Mouse (Mus musculus): ENCODE measurements at regions not wholly inside any gene's neighbourhood (a gene's known extent, or its start where the extent isn't known, plus 50 kb on each side); places are given as distances from the start of the nearest gene placed in this dataset.

DNA sequence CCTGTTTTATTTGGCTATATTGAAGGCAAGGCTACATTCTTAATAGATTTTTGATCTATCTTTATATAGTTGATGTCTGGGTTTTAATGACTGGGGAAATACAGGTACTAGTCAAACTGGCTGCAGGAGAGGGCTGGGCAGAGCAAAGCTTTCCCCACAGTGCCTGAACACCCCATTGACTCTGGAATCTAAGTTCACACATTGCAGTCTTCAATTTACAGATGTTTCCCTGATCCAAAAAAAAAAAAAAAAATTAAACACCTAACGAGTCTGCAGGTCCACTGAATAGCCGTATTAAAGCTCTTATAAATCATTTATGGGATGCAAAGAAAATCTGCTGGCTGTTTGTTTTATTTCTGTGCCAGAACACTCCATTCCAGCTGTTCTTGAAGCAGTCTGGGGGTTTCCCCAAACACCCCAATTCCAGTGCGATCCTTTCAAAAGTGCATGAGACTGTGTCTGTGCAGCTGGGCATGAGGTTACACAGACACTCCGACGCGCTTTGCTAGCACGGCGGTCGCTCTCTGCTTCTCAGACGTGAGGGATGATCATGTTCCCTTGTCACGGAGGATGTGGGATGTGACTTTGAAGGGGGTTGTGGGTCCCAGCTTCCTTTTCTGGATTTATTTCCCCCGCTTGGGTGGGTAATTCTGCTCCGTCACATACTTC lies 173.3 kb upstream of the Tut7 start:
- TF ChIP-seq POLR2A (IDR thresholded peaks at IDR 0.05; ENCODE audit: borderline replicate concordance, insufficient read depth, low read length): no peak
- TF ChIP-seq CTCF (IDR thresholded peaks at IDR 0.05; ENCODE audit: borderline replicate concordance, insufficient read depth, low read depth, low read length): no peak
